Mouse (Mus musculus) kidney, embryonic 15.5 days (tissue): Measurements from ENCODE around the gene Kat6b. TPM values are rescaled to one million over a fixed set of nuclear protein-coding genes. Genes with fewer than 3 reads are reported as not detected.

Source experiments
- ATAC-seq: fragments of 200-750 bp; cut with Nextera tagmentation; replicated peaks from 2 replicates; pipeline ENCODE4 v1.8.0; 2017; ENCODE audit warnings: moderate TSS enrichment; ENCODE audit not compliant: low FRiP score
- H3K27ac ChIP-seq: fragments of 300-500 bp; sonication (generic); 2 replicates; pipeline ENCODE4 v1.5.1; 2015; ENCODE audit warnings: mild to moderate bottlenecking, inconsistent platforms
- H3K27me3 ChIP-seq: fragments of 300-500 bp; sonication (generic); 2 replicates; pipeline ENCODE4 v1.6.1; 2015; ENCODE audit warnings: inconsistent platforms
- H3K36me3 ChIP-seq: fragments of 300-500 bp; sonication (generic); 2 replicates; pipeline ENCODE4 v1.6.1; 2015; ENCODE audit warnings: inconsistent platforms
- H3K4me1 ChIP-seq: fragments of 300-500 bp; sonication (generic); 2 replicates; pipeline ENCODE4 v1.6.1; 2015; ENCODE audit warnings: inconsistent platforms
- H3K4me2 ChIP-seq: fragments of 300-500 bp; sonication (generic); 2 replicates; pipeline ENCODE4 v1.6.1; 2015; ENCODE audit warnings: moderate library complexity, mild to moderate bottlenecking, inconsistent platforms
- H3K4me3 ChIP-seq: fragments of 300-500 bp; sonication (generic); replicated peaks from 2 replicates; pipeline ENCODE4 v1.5.1; 2015; ENCODE audit warnings: mild to moderate bottlenecking, inconsistent platforms
- H3K9ac ChIP-seq: fragments of 300-500 bp; sonication (generic); 2 replicates; pipeline ENCODE4 v1.6.1; 2015; ENCODE audit warnings: mild to moderate bottlenecking, inconsistent platforms
- H3K9me3 ChIP-seq: fragments of 300-500 bp; sonication (generic); replicated peaks from 2 replicates; pipeline ENCODE4 v1.6.1; 2016; ENCODE audit warnings: inconsistent platforms
- WGBS: fragments of 180-500 bp; shearing (Covaris S2); methylation state at CpG from one replicate; pipeline ENCODE4 v1.1.7; 2015; ENCODE audit warnings: mixed read lengths; 5-methylcytosine and 5-hydroxymethylcytosine counted together
- polyA plus RNA-seq: library from polyadenylated mRNA; unstranded; fragments of >200 nt; fragmentation: Nextera tagmentation; extraction: Ambion mirVana; gene quantifications from 2 replicates; pipeline ENCODE4 v1.2.1, GENCODE M21; 2015

Kat6b gene
- polyA plus RNA-seq, 1 experiment from 2014 or later, result 13.8 TPM

GRCm38 (mm10) chr14:21719646-21720383 is 238.6 kb downstream of the Kat6b start:
- Histone ChIP-seq H3K27ac (no peak overlapping the region), H3K4me2 (no peak overlapping the region), H3K9me3 (no peaks in the 10 kb centered on the region), H3K27me3 (no peaks in the 10 kb centered on the region), H3K4me1 (peaks cover 9% of the 10 kb centered on the region; the same call in 1 of the 2 replicates), H3K9ac (no peak overlapping the region), H3K4me3 (no peak overlapping the region), H3K36me3 (no peaks in the 10 kb centered on the region)
- ATAC-seq, result no peak
- 25% methylated on average over 17 of the region's 17 CpGs for WGBS

- Histone ChIP-seq H3K4me3 (no peak overlapping the region), H3K9ac (no peak overlapping the region), H3K4me2 (no peak overlapping the region), H3K4me1 (peaks cover 9% of the 10 kb centered on the region; the same call in 1 of the 2 replicates), H3K9me3 (no peaks in the 10 kb centered on the region), H3K27ac (no peak overlapping the region), H3K27me3 (no peaks in the 10 kb centered on the region), H3K36me3 (no peaks in the 10 kb centered on the region)
- ATAC-seq, result no peak
- WGBS, result 80% methylated on average over 4 of the region's 4 CpGs
Observed at GRCm38 (mm10) chr14:21720430-21721205, 239.4 kb downstream of the Kat6b start.

Other genes starting within 250 kb of the Kat6b start
- gene Dupd1, start 233.1 kb downstream of the Kat6b start, polyA plus RNA-seq, result 0.14 TPM in 1 of 2 replicates, not detected in the other